Mouse (Mus musculus) CH12.LX (cell line): Measurements from ENCODE around the gene Serp1. TPM values are rescaled to one million over a fixed set of nuclear protein-coding genes. Genes with fewer than 3 reads are reported as not detected.

Experiments used
- DNase-seq: peaks from one replicate; pipeline ENCODE4 v3.0.0-alpha.2; 2013; ENCODE audit errors: extremely low read depth
- H3K27ac ChIP-seq: 2 replicates; pipeline ENCODE4 v1.5.1; 2012; ENCODE audit warnings: low read depth, mild to moderate bottlenecking, control low read depth, moderate library complexity; ENCODE audit not compliant: insufficient read depth
- H3K27me3 ChIP-seq: replicated peaks from 2 replicates; pipeline ENCODE3; 2012; ENCODE audit warnings: inconsistent platforms
- H3K36me3 ChIP-seq, 2 experiments: replicated peaks in 1 of 2; 2 replicates each; pipeline versions ENCODE3 to v1.6.1; 2012; ENCODE audit warnings: inconsistent platforms in 1 of 2, low read length in 1 of 2, mild to moderate bottlenecking in 1 of 2, mixed read lengths in 1 of 2, moderate library complexity in 1 of 2; ENCODE audit not compliant: control insufficient read depth in 1 of 2, insufficient read depth in 1 of 2
- H3K4me1 ChIP-seq, 2 experiments: 2 replicates each; pipeline ENCODE4 v1.6.1; 2012; ENCODE audit warnings: inconsistent platforms in 1 of 2, moderate library complexity in 1 of 2; ENCODE audit not compliant: insufficient read depth in 2 of 2, control insufficient read depth in 1 of 2
- H3K4me2 ChIP-seq: 2 replicates; pipeline ENCODE4 v1.6.1; 2012; ENCODE audit warnings: low read depth, mild to moderate bottlenecking, control low read depth; ENCODE audit not compliant: poor library complexity, insufficient read depth, severe bottlenecking
- H3K4me3 ChIP-seq, 3 experiments: fragments of 150-350 bp in 1 of 3; sonication (generic) in 1 of 3; replicated peaks in 1 of 3; 2 replicates each; pipeline versions ENCODE3 to v1.5.1; 2011 to 2012; ENCODE audit warnings: low read depth in 2 of 3, low read length in 2 of 3, mild to moderate bottlenecking in 2 of 3, moderate library complexity in 2 of 3, control low read depth in 1 of 3, improper control_type of control experiment in 1 of 3, inconsistent platforms in 1 of 3, mixed read lengths in 1 of 3; ENCODE audit not compliant: poor library complexity in 1 of 3
- H3K79me2 ChIP-seq: replicated peaks from 2 replicates; pipeline ENCODE4 v1.6.1; 2012; ENCODE audit warnings: mild to moderate bottlenecking, moderate library complexity; ENCODE audit not compliant: control insufficient read depth, poor library complexity, insufficient read depth, severe bottlenecking; ENCODE audit errors: extremely low read depth
- H3K9ac ChIP-seq: 2 replicates; pipeline ENCODE4 v1.6.1; 2012; ENCODE audit warnings: low read depth, mild to moderate bottlenecking, control low read depth, moderate library complexity; ENCODE audit not compliant: insufficient read depth
- H3K9me3 ChIP-seq: replicated peaks from 2 replicates; pipeline ENCODE3; 2012; ENCODE audit warnings: low read length, inconsistent platforms, mixed read lengths
- BHLHE40 ChIP-seq: IDR thresholded peaks from 2 replicates; pipeline ENCODE4 v1.6.1; 2011; ENCODE audit warnings: mild to moderate bottlenecking, low read depth, low read length, improper control_type of control experiment
- CHD1 ChIP-seq: IDR thresholded peaks from 2 replicates; pipeline ENCODE4 v1.6.1; 2012; ENCODE audit warnings: low read depth, low read length, improper control_type of control experiment, inconsistent platforms
- CTCF ChIP-seq, 2 experiments: IDR thresholded peaks in 1 of 2; conservative IDR thresholded peaks in 1 of 2; 2 replicates each; pipeline ENCODE4 v1.5.1; 2011 to 2012; ENCODE audit warnings: low read depth in 2 of 2, low read length in 2 of 2, improper control_type of control experiment in 1 of 2, inconsistent platforms in 1 of 2, mild to moderate bottlenecking in 1 of 2, moderate library complexity in 1 of 2
- E2F4 ChIP-seq: IDR thresholded peaks from 2 replicates; pipeline ENCODE4 v1.6.1; 2011; ENCODE audit warnings: low read depth, low read length, improper control_type of control experiment; ENCODE audit not compliant: insufficient replicate concordance
- ELF1 ChIP-seq: IDR thresholded peaks from 2 replicates; pipeline ENCODE4 v1.6.1; 2014; ENCODE audit warnings: low read depth, mild to moderate bottlenecking, inconsistent platforms, low read length, improper control_type of control experiment
- ETS1 ChIP-seq: conservative IDR thresholded peaks from 2 replicates; pipeline ENCODE4 v1.6.1; 2012; ENCODE audit warnings: low read depth, mild to moderate bottlenecking, inconsistent platforms, low read length, improper control_type of control experiment, moderate library complexity
- GABPA ChIP-seq: IDR thresholded peaks from 2 replicates; pipeline ENCODE4 v1.6.1; 2012; ENCODE audit warnings: low read depth, low read length, improper control_type of control experiment, inconsistent platforms; ENCODE audit not compliant: insufficient replicate concordance
- HCFC1 ChIP-seq: IDR thresholded peaks from 2 replicates; pipeline ENCODE4 v1.6.1; 2012; ENCODE audit warnings: low read depth, mild to moderate bottlenecking, inconsistent platforms, low read length, improper control_type of control experiment
- IRF4 ChIP-seq: IDR thresholded peaks from 2 replicates; pipeline ENCODE4 v1.6.1; 2014; ENCODE audit warnings: low read depth, mild to moderate bottlenecking, inconsistent platforms, low read length, improper control_type of control experiment
- JUN ChIP-seq: IDR thresholded peaks from 2 replicates; pipeline ENCODE4 v1.6.1; 2011; ENCODE audit warnings: low read depth, mild to moderate bottlenecking, low read length, improper control_type of control experiment, moderate library complexity; ENCODE audit not compliant: insufficient read depth
- JUND ChIP-seq: conservative IDR thresholded peaks from 2 replicates; pipeline ENCODE4 v1.6.1; 2011; ENCODE audit warnings: low read depth, low read length, improper control_type of control experiment
- KAT2A ChIP-seq: IDR thresholded peaks from 2 replicates; pipeline ENCODE4 v1.6.1; 2012; ENCODE audit warnings: low read length, improper control_type of control experiment, inconsistent platforms; ENCODE audit not compliant: insufficient replicate concordance
- MAFK ChIP-seq: IDR thresholded peaks from 2 replicates; pipeline ENCODE4 v1.6.1; 2011; ENCODE audit warnings: low read length, improper control_type of control experiment; ENCODE audit not compliant: insufficient replicate concordance
- MAX ChIP-seq: IDR thresholded peaks from 2 replicates; pipeline ENCODE4 v1.6.1; 2011; ENCODE audit warnings: low read length, improper control_type of control experiment
- MAZ ChIP-seq: IDR thresholded peaks from 2 replicates; pipeline ENCODE4 v1.6.1; 2012; ENCODE audit warnings: low read depth, mild to moderate bottlenecking, inconsistent platforms, low read length, improper control_type of control experiment, moderate library complexity
- MEF2A ChIP-seq: IDR thresholded peaks from 2 replicates; pipeline ENCODE4 v1.6.1; 2014; ENCODE audit warnings: low read depth, mild to moderate bottlenecking, inconsistent platforms, low read length, improper control_type of control experiment, borderline replicate concordance
- MXI1 ChIP-seq: IDR thresholded peaks from 2 replicates; pipeline ENCODE4 v1.6.1; 2011; ENCODE audit warnings: mild to moderate bottlenecking, low read depth, low read length, improper control_type of control experiment
- MYC ChIP-seq: IDR thresholded peaks from 2 replicates; pipeline ENCODE4 v1.6.1; 2011; ENCODE audit warnings: low read depth, mild to moderate bottlenecking, improper control_type of control experiment, low read length
- NELFE ChIP-seq: IDR thresholded peaks from 2 replicates; pipeline ENCODE4 v1.6.1; 2011; ENCODE audit warnings: low read depth, low read length, improper control_type of control experiment
- NRF1 ChIP-seq: IDR thresholded peaks from 2 replicates; pipeline ENCODE4 v1.6.1; 2014; ENCODE audit warnings: low read depth, mild to moderate bottlenecking, inconsistent platforms, low read length, improper control_type of control experiment, moderate library complexity
- POLR2A ChIP-seq: IDR thresholded peaks from 2 replicates; pipeline ENCODE4 v1.6.1; 2011; ENCODE audit warnings: low read depth, mild to moderate bottlenecking, improper control_type of control experiment, low read length
- POLR2AphosphoS2 ChIP-seq: IDR thresholded peaks from 2 replicates; pipeline ENCODE4 v1.6.1; 2011; ENCODE audit warnings: low read depth, low read length, improper control_type of control experiment
- RAD21 ChIP-seq: IDR thresholded peaks from 2 replicates; pipeline ENCODE4 v1.6.1; 2011; ENCODE audit warnings: low read depth, mild to moderate bottlenecking, low read length, improper control_type of control experiment, moderate library complexity
- SIN3A ChIP-seq: IDR thresholded peaks from 2 replicates; pipeline ENCODE4 v1.6.1; 2012; ENCODE audit warnings: low read length, improper control_type of control experiment, inconsistent platforms
- TBP ChIP-seq: conservative IDR thresholded peaks from 2 replicates; pipeline ENCODE4 v1.6.1; 2011; ENCODE audit warnings: low read depth, low read length, improper control_type of control experiment
- TCF12 ChIP-seq: IDR thresholded peaks from 2 replicates; pipeline ENCODE4 v1.6.1; 2014; ENCODE audit warnings: low read depth, mild to moderate bottlenecking, inconsistent platforms, low read length, improper control_type of control experiment
- UBTF ChIP-seq: IDR thresholded peaks from 2 replicates; pipeline ENCODE4 v1.6.1; 2012; ENCODE audit warnings: low read depth, mild to moderate bottlenecking, inconsistent platforms, low read length, improper control_type of control experiment, moderate library complexity
- USF1 ChIP-seq: IDR thresholded peaks from 2 replicates; pipeline ENCODE4 v1.6.1; 2014; ENCODE audit warnings: low read depth, mild to moderate bottlenecking, inconsistent platforms, low read length, improper control_type of control experiment
- USF2 ChIP-seq: conservative IDR thresholded peaks from 2 replicates; pipeline ENCODE4 v1.6.1; 2011; ENCODE audit warnings: low read depth, low read length, improper control_type of control experiment
- ZC3H11A ChIP-seq: IDR thresholded peaks from 2 replicates; pipeline ENCODE4 v1.6.1; 2012; ENCODE audit warnings: low read depth, mild to moderate bottlenecking, inconsistent platforms, low read length, improper control_type of control experiment
- ZKSCAN1 ChIP-seq: IDR thresholded peaks from 2 replicates; pipeline ENCODE4 v1.6.1; 2012; ENCODE audit warnings: low read depth, inconsistent platforms, low read length, improper control_type of control experiment, borderline replicate concordance
- ZMIZ1 ChIP-seq: IDR thresholded peaks from 2 replicates; pipeline ENCODE4 v1.6.1; 2012; ENCODE audit warnings: low read depth, mild to moderate bottlenecking, inconsistent platforms, low read length, improper control_type of control experiment
- ZNF384 ChIP-seq: IDR thresholded peaks from 2 replicates; pipeline ENCODE4 v1.6.1; 2012; ENCODE audit warnings: low read depth, low read length, improper control_type of control experiment, inconsistent platforms
- dilution Hi-C: fragments of 300-500 bp; cut with MboI; formaldehyde crosslinking; loops from 2 replicates; pipeline ENCODE4 v1.14.3; 2020; ENCODE audit warnings: low sequenced_read_pairs; ENCODE audit not compliant: extremely low pct_unique_long_range_greater_than_20kb, extremely low pct_ligation_motif_present
- in situ Hi-C: fragments of 300-500 bp; cut with MboI; formaldehyde crosslinking; loops from 3 replicates; pipeline ENCODE4 v1.14.3; 2019; ENCODE audit warnings: low sequenced_read_pairs, low pct_ligation_motif_present, low pct_unique_long_range_greater_than_20kb, mixed read lengths
- polyA plus RNA-seq: library from polyadenylated mRNA; unstranded; fragments of >175 nt; gene quantifications from 2 replicates; pipeline ENCODE4 v1.2.1, GENCODE M21; 2012; ENCODE audit warnings: low read depth; ENCODE audit not compliant: insufficient read length
- total RNA-seq, 2 experiments: library from RNA; depleted of rRNA; stranded (reverse); fragments of 300-350 nt in 1 of 2; fragments of >200 nt in 1 of 2; gene quantifications; 2 replicates each; pipeline ENCODE4 v1.2.3; 2012 to 2014

Gene Serp1
- total and polyA plus RNA-seq, 3 experiments, result 219 to 470 (median 298) TPM

DNA sequence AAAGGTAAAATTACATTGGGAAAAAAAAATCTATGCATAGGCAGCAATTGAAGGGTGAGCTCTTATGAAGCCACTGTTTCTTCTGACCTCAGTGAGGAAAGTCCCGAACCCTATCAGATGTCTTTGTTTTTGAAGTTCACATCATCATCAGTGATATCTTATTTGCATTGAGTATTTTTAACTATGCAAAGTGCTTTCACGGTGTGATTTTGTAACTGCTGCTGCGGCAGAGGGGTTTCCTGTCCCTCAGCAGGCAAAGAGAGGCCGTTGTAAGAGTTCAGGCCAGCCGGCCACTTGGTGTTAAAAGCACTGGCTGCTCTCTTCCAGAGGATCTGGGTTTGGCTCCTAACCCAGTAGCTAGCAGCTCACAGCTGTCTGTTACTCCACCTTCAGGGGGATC is 8.4 kb downstream of the Serp1 start (continued):
- TF ChIP-seq ELF1 (peak; percentile 41; the same call in 1 of the 2 replicates), ETS1 (peak; percentile 98), SIN3A (peak; percentile 32; the same call in 1 of the 2 replicates), GABPA (no peak), ZKSCAN1 (no peak), JUN (peak; percentile 62), MEF2A (peak; percentile 98), NRF1 (no peak), KAT2A (no peak), CTCF (conservative IDR thresholded peaks at IDR 0.05 in 1 of 2, IDR thresholded peaks at IDR 0.05 in 1 of 2; ENCODE audit: low read depth in 2 of 2, low read length in 2 of 2) (no peak), CHD1 (no peak), E2F4 (no peak), MYC (no peak), ZC3H11A (no peak), JUND (peak; percentile 31; the same call in 1 of the 2 replicates), MAFK (no peak), USF2 (no peak), IRF4 (peak; percentile 77)

- Histone ChIP-seq H3K4me1 (peaks cover 6 to 63% of the 10 kb centered on the region in 2 experiments), H3K4me3 (peak overlapping the region in 2 of 3 experiments; percentile 11 to 25), H3K9ac (peak overlapping the region; percentile 96), H3K79me2 (peaks cover 23% of the 10 kb centered on the region), H3K36me3 (peaks cover 9 to 15% of the 10 kb centered on the region in 2 experiments), H3K27ac (peak overlapping the region; percentile 100), H3K4me2 (peak overlapping the region; percentile 89), H3K9me3 (no peaks in the 10 kb centered on the region), H3K27me3 (no peaks in the 10 kb centered on the region)
- dilution Hi-C loops, result no loop called here
- in situ Hi-C loops, result loop anchor here (10.0 kb wide), 1 partner anchor 138 kb away; no protein-coding TSS in a partner anchor
- DNase-seq, result peak; percentile 93
- TF ChIP-seq E2F4 (peak; percentile 80; the same call in 1 of the 2 replicates), MXI1 (peak; percentile 85), SIN3A (peak; percentile 80), UBTF (0 out of 2 replicates have a peak, but pooled peaks have one; percentile 66), POLR2AphosphoS2 (no peak), RAD21 (no peak; the same call in none of the 2 replicates), ZNF384 (no peak; the same call in 1 of the 2 replicates), BHLHE40 (peak; percentile 97), JUND (no peak), TCF12 (peak; percentile 84), HCFC1 (peak; percentile 49), TBP (0 out of 2 replicates have a peak, but pooled peaks have one; percentile 33), KAT2A (0 out of 2 replicates have a peak, but pooled peaks have one; percentile 58), MYC (peak; percentile 89; the same call in 1 of the 2 replicates), MAFK (peak; percentile 75; the same call in 1 of the 2 replicates), CTCF (conservative IDR thresholded peaks at IDR 0.05 in 1 of 2, IDR thresholded peaks at IDR 0.05 in 1 of 2; ENCODE audit: low read depth in 2 of 2, low read length in 2 of 2) (no peak), ZKSCAN1 (no peak), ZMIZ1 (0 out of 2 replicates have a peak, but pooled peaks have one; percentile 41), MEF2A (peak; percentile 98), CHD1 (peak; percentile 87), USF1 (peak; percentile 41; the same call in 1 of the 2 replicates), ZC3H11A (no peak), POLR2A (no peak), NELFE (peak; percentile 38; the same call in 1 of the 2 replicates), MAZ (0 out of 2 replicates have a peak, but pooled peaks have one; percentile 66), MAX (peak; percentile 84), JUN (0 out of 2 replicates have a peak, but pooled peaks have one; percentile 16), ETS1 (peak; percentile 96), GABPA (no peak)
These were observed 9.1 kb downstream of the Serp1 start for GRCm38 (mm10) chr3:58516602-58516976.
